Mouse (Mus musculus): ENCODE data around the gene Gm20708.

Gm20708 gene

GRCm38 (mm10) chr11:117809407-117810311, at the start of gene Gm20708, which contains the start of gene Syngr2:
TSS of gene Gm20708 (plus strand) at chr11:117809668.
TSS of gene Syngr2 (plus strand) at chr11:117809668.
- peak; percentile 46 to 58 for DNase-seq

DNA sequence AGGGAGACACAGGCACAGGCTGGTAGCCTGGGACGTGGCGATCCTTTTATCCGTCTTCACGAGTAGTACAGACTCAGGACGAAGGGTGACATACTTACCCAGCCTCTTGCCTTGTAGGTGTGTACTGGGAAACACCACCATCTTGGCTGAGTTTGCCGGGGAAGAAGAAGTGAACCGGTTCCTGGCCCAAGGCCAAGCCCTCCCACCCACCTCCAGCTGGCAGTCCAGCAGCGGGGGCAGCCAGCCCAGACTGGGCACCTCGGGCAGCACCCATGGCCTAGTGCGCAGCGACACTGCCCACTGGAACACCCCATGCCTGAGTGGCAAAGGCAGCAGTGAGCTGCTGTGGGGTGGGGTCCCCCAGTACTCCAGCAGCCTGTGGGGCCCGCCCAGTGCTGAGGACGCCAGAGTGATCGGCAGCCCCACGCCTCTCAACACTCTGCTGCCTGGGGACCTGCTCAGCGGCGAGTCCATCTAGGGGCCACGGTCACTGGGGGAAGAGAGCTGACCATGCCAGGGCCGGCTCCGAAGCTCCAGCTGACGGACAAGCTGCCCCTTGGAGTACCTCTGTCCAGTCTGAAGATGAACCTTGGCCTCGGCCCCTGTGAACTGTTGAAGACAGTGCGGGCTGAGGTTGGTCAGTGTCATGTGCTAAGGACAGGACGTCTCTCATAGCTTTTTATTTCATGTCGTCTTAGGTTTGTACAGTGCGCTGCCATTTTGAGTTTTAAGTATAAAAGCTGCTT, 48.9 kb upstream of the Gm20708 start:
- DNase-seq = no peak

- DNase-seq = no peak
Measured at GRCm38 (mm10) chr11:117761801-117762200, 47.7 kb upstream of the Gm20708 start.

GRCm38 (mm10) chr11:117762246-117762645, 47.2 kb upstream of the Gm20708 start:
- no peak for DNase-seq

- DNase-seq = no peak
Measured at GRCm38 (mm10) chr11:117764319-117764718, 45.1 kb upstream of the Gm20708 start.

DNA sequence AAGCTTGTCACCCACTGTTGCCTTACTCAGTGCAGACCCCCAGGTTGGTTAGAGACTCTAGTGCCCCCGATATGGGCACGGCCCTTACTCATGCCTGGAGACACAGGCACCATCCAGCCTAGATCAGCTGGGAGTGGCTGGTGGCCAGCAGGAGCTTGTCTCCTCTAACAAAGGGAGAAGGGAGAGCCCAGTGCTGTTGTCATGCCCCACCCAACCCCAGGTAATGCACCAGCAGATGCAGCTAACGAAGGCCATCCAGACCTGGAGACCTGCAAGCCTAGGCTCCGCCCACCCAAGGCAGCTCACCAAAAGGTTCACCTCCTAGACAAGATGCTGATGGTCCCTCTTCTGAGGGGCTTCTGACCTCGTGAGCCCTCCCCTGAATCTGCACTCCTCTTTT, 44.1 kb upstream of the Gm20708 start:
- DNase-seq = no peak

DNA sequence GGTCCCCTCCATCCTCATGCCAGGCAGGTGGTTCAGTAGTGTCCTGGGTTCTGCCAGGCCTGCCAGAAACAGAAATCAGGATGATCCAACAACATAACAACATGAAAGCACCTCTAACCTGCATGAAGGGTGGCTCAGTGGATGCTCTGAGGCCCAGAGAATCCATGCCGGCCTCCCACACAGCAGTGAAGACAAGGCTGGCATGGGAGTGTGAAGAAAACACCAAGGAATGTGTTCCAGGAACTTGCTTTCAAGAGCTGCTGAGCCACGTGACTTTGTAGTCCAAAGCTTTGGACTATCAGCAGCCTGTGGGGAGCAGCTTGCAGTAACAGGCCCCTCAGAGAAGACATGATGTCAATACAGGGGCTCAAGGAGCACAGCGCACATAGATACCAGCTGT, 43.2 kb upstream of the Gm20708 start:
- no peak for DNase-seq

GRCm38 (mm10) chr11:117768725-117769682, 40.5 kb upstream of the Gm20708 start:
- no peak for DNase-seq

DNA sequence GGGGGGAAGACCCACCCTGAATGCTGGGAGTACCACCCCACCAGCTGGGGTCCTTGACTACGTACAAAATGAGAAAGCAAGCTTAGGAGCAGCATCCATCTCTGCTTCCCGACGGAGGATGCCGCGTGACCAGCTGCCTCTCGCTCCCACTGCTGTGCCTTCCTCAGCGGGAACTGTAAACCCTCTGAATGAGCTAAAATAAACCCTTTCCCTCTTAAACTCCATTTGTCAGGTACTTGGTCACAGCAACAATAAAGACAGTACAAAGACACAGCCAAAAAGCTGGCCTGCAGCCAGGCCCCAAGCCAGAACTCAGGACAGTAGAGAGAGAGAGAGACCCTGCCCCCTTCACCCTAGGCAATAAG, 39.8 kb upstream of the Gm20708 start:
- no peak for DNase-seq

- DNase-seq = no peak
Measured at GRCm38 (mm10) chr11:117770407-117770806, 39.1 kb upstream of the Gm20708 start.

- DNase-seq = no peak
Measured at GRCm38 (mm10) chr11:117772352-117772751, 37.1 kb upstream of the Gm20708 start.

DNA sequence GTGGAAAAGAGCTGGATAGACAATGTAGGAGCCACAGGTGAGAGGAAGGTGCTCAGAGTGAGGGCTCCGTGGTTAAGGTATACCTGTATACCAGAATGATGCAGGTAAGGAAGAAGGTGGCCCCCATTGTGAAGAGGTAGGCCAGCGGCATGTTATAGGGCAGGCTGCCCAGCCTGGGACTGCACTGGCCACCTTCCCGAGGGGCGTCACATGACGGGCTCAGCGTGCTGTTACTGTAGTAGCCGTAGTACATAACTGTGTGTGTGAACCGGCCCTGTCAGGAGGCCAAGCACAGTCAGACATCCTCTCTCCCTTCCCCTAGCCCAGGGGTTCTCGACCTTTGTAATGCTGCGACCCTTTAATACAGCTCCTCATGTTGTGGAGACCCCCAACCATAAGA, 34.5 kb upstream of the Gm20708 start:
- DNase-seq = no peak

GRCm38 (mm10) chr11:117775540-117775939, 33.9 kb upstream of the Gm20708 start:
- DNase-seq = no peak

GRCm38 (mm10) chr11:117776085-117776792, 33.2 kb upstream of the Gm20708 start:
- DNase-seq = no peak

DNA sequence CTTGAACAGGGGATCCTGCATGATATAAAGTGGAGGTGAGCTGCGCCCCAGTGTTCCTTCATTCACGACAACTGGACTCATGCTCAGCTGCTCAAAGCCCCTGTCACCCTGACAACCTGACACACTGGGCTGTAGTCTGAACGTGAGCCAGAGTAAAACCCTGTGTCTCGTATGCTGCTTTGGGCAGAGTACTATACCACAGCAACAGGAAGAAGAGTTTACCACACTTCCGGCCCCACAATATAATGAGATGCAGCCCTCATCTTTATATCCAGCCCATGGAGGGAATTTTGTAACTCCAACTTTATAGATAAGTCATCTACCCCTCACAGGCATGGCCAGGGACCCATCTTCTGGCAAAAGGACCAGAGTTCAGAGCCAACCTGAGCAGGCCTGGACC, 32.4 kb upstream of the Gm20708 start:
- DNase-seq = no peak

DNA sequence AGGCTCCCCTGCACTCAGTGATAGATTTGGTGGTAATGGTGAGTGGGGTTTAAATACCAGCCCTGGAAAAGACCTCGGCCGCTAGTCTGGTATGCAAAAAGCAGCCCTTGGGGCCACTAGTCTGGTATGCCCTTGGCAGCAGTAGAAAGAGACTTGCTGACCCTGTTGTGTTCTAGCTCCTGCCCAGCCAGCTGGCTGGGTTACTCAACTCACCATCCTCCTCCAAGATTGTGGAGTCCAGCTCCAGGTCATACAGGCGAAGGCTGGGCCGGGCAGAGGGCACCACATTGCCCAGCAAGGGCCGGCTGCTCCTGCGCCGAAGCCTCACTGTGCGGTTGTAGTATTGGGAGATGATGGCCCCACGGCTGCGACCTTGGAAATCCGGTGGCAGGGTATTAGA, 31.4 kb upstream of the Gm20708 start:
- DNase-seq = no peak

GRCm38 (mm10) chr11:117778851-117779433, 30.5 kb upstream of the Gm20708 start:
- DNase-seq = no peak

DNA sequence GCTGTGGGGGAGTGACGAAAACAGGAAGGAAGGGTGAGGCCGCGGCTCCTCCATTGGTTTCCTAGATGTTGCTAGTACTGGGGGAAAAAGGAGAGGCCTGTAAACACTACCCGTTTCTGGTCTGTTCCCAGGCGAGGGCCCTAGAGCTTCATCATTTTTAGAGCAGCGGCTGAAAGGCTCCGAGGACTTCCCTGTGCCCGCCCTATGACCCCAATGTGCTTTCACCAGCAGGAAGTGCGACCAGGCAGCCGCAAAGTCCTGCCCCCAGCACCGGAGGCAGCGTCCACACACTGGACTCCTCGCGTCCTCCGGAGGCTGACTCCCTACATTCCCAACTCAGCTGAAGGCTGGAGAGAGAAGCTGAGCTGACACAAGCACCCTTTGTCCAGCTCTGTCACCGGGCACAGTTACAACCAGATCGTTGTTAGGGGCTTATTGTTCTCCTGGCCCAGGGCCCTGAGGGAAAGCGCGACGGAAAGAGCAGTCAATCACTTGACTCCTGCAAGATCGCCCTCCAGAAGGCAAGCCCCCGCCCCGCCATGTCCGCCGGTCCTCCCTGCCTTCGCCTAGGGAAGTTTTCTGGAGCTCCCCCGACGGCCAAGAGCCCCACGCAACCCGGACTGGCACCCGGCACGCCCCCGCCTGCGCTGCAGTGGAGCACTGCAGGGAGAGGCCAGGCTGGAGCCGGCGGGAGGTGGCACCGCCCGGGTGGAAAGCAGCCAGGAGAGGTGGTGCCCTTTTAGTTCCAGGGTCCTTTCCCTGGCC, 29.9 kb upstream of the Gm20708 start:
- DNase-seq = peak; percentile 57 to 62

DNA sequence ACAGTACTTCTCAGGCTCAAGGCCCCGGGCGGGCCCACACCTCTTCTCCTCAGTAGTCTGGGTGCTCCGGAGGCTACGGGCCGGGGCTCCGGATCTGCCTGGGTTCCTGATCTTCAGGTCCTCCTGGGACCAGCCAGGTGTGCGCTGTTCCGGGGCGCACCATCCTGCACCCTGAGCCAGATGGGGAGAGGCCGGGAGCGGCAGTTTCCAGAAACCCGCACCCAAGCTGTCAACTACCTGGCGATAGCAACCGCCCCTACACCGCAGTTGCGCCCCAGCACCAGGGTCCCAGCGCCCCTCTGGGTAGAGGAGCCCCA, 29.3 kb upstream of the Gm20708 start:
- DNase-seq = no peak

- peak; percentile 91 to 96 for DNase-seq
Measured at GRCm38 (mm10) chr11:117780582-117781111, 28.8 kb upstream of the Gm20708 start.

Data from thymus, adult 18-20 months (tissue).